Mouse (Mus musculus): Measurements from ENCODE around the gene Kif9. TPM values are rescaled to one million over a fixed set of nuclear protein-coding genes. Genes with fewer than 3 reads are reported as not detected.

Gene Kif9
- 0.74 and 0.75 TPM in 2 replicates for polyA plus RNA-seq (2016; fragmentation: Nextera tagmentation; extraction: Ambion mirVana)

DNA sequence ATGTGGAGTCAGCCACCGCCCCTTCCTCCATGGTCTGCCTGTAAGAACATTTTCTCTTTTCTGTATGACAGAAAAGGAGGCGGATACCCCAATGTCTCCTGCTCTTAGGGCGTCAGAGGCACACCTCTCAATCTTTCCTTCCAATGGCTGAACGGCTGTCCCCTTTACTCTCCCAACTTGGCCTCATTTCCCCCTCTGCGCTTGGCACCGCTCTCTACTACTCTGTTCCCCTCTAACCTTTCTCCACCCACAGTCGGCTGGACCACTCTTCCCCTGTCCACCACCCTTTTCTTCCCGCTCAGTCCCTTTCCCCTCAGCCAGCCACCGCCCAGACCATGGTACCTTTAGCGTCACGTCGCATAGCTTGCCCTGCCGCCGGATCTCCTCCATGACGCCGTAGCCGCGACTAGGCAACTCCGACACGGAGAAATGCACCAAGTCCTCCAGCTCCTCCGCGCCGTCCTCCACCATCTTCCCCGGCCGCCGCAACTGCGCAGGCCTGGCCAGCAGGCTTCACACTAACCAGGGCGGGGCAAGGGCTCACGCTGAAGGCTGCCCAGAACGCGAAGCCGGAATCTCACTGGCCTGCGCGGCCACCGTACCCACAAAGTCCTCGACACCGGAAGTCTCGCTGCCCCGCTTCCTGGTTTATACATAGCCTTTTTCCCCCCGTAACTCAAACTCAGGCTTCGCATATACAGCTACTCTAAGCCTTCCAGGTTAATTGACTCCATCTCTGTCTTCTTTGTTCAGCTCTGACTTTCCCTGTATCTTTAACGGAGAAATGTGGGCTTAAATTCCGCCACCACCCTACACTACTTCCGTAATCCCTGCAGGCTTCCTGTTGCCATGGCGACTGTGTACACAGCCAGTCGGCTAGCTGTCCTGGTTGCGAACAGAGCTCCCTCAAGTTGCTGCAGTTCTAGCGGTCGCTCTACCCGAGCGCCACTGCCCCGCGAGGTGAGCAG is at the start of gene Kif9, which contains the start of gene Klhl18:
TSS of gene Kif9 (plus strand) at position 835 of the 968 bp plus-strand sequence.
TSS of gene Klhl18 (minus strand) at position 571 of the 968 bp plus-strand sequence.
- Histone ChIP-seq H3K9me3 (replicated peaks) (no peaks in the 10 kb centered on the region), H3K27ac (peak within 1 kb of the TSS; percentile 86), H3K36me3 (peaks cover 12% of the 10 kb centered on the region; the same call in 1 of the 2 replicates), H3K4me3 (peak within 1 kb of the TSS; percentile 75), H3K27me3 (ENCODE audit: low read depth, poor library complexity, severe bottlenecking) (peaks cover 14% of the 10 kb centered on the region), H3K4me1 (peaks cover 15% of the 10 kb centered on the region)
- WGBS: under 1% methylated on average over 53 of the region's 53 CpGs
- peak; percentile 98 for DNase-seq (ENCODE audit: low spot score)

DNA sequence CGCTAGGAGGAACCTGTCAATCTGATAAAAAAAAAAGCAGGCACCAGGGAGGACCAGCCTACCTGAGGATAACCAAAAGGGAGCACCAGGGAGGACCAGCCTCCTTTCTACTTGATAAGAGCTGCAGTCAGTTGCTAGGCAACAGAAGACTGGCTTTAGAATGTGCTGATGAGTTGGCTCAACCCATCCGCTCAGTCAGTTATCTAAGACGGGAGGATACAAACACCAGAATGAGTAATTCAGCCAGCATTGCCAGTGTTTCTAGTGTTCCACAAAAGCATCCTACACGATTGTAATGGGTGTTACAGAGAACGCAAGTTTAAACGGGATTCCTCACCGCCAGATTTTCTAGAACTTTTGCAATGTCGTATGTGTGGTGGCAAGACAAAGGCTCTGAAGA is 45.5 kb upstream of the Kif9 start:
- peaks cover 55% of the 10 kb centered on the region for H3K36me3 ChIP-seq
- H3K4me3 ChIP-seq: no peak overlapping the region
- no peak for DNase-seq (ENCODE audit: low spot score)
- no peak overlapping the region for H3K27ac ChIP-seq
- no peaks in the 10 kb centered on the region for H3K9me3 ChIP-seq (replicated peaks)
- H3K4me1 ChIP-seq: no peaks in the 10 kb centered on the region
- WGBS: 88% methylated on average over 8 of the region's 8 CpGs
- no peaks in the 10 kb centered on the region for H3K27me3 ChIP-seq (ENCODE audit: low read depth, poor library complexity, severe bottlenecking)

GRCm38 (mm10) chr9:110433045-110433444 is 43.7 kb upstream of the Kif9 start:
- H3K36me3 ChIP-seq: peaks cover 45% of the 10 kb centered on the region
- H3K27ac ChIP-seq: no peak overlapping the region
- H3K4me3 ChIP-seq: no peak overlapping the region
- no peaks in the 10 kb centered on the region for H3K9me3 ChIP-seq (replicated peaks)
- 97% methylated on average over 2 of the region's 2 CpGs for WGBS
- no peaks in the 10 kb centered on the region for H3K27me3 ChIP-seq (ENCODE audit: low read depth, poor library complexity, severe bottlenecking)
- H3K4me1 ChIP-seq: no peaks in the 10 kb centered on the region
- no peak for DNase-seq (ENCODE audit: low spot score)

DNA sequence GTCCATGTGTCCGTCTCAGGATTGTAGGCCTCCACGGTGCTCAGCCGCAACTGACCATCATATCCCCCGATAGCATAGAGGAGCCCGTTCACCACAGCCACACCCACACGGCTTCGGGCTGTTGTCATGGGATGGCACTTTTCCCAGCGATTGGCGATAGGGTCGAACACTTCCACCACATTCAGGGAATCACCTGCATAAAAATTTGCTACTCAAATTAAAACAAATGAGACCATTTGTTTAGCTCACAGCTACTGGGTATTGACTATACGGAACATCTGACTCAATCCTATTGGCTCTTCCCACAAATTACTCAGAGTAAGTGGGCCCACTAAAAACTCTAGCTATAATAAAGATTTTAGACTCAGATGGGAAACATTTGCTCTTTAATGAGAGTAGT is 40.7 kb upstream of the Kif9 start:
- DNase-seq (ENCODE audit: low spot score): no peak
- 95% methylated on average over 11 of the region's 11 CpGs for WGBS
- Histone ChIP-seq H3K9me3 (replicated peaks) (no peaks in the 10 kb centered on the region), H3K4me3 (no peak overlapping the region), H3K36me3 (peaks cover 21% of the 10 kb centered on the region), H3K4me1 (no peaks in the 10 kb centered on the region), H3K27me3 (ENCODE audit: low read depth, poor library complexity, severe bottlenecking) (no peaks in the 10 kb centered on the region), H3K27ac (no peak overlapping the region)

DNA sequence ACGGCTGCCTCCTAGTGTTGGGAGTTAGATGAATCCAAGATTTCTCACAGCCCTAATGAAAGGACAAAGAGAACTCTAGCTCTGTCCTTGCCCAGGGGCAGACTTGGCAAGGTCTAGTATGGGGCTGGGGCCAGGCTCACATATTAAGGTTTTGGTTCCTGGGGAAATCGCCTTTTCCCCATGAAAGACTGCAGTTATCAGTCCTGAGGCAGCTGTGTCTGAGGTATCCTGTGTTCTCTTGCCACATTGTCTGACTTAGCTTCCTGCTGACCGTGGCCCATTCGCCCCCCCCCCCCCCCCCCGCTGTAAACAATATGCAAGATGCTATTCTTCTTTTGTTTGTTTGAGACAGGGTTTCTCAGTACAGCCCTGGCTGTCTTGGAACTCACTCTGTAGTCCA is 36.7 kb upstream of the Kif9 start:
- peaks cover 30% of the 10 kb centered on the region for H3K36me3 ChIP-seq
- no peaks in the 10 kb centered on the region for H3K9me3 ChIP-seq (replicated peaks)
- no peaks in the 10 kb centered on the region for H3K4me1 ChIP-seq
- no peak overlapping the region for H3K27ac ChIP-seq
- WGBS: 67% methylated on average over 5 of the region's 5 CpGs
- no peak for DNase-seq (ENCODE audit: low spot score)
- H3K4me3 ChIP-seq: no peak overlapping the region
- no peaks in the 10 kb centered on the region for H3K27me3 ChIP-seq (ENCODE audit: low read depth, poor library complexity, severe bottlenecking)

DNA sequence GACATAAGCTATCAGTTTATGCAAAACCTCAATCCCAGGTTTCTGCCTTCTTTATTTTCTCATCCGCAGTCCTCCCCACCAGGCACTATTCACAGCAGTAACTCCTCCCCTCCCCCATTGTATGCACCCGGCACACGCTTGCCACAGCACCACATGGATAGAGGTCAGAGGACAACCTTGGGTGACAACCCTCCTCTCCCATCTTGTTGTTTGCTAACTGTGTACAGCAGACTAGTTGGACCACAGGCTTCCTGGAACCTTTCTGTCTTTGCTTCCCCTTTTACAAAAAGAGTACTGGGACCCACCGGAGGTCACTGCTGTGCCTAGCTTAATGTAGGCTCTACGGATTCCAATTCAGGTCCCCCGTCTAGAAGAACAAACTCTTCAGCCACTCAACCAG is 36.2 kb upstream of the Kif9 start:
- H3K27ac ChIP-seq: no peak overlapping the region
- H3K36me3 ChIP-seq: peaks cover 26% of the 10 kb centered on the region
- WGBS: 91% methylated on average over 6 of the region's 6 CpGs

DNA sequence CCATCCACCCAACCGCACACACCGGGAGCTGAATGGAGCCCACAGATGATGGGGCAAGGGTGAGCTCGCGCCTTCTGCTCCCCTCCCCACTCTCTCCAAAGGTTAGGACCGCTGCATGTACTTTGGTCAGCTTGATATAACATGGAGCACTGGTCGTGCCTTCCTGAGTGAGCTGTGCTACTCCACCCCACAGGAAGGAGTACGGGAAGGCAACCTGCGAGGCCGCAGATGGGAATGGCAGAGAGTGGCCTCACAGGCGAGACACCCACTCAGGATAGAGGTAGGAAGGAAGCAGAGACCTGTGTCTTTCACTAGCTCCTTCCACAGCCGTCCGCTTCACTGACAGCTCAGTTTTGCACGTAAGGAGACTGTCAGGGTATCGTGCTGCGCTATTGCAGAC is 28.4 kb upstream of the Kif9 start:
- no peaks in the 10 kb centered on the region for H3K9me3 ChIP-seq (replicated peaks)
- WGBS: 86% methylated on average over 15 of the region's 15 CpGs
- H3K27me3 ChIP-seq (ENCODE audit: low read depth, poor library complexity, severe bottlenecking): no peaks in the 10 kb centered on the region
- peaks cover 24% of the 10 kb centered on the region for H3K36me3 ChIP-seq
- DNase-seq (ENCODE audit: low spot score): no peak
- peaks cover 6% of the 10 kb centered on the region for H3K4me1 ChIP-seq
- H3K4me3 ChIP-seq: no peak overlapping the region
- H3K27ac ChIP-seq: no peak overlapping the region

More for the DNA sequence above, 36.2 kb upstream of the Kif9 start:
- DNase-seq (ENCODE audit: low spot score): no peak
- H3K9me3 ChIP-seq (replicated peaks): no peaks in the 10 kb centered on the region
- no peaks in the 10 kb centered on the region for H3K4me1 ChIP-seq
- no peak overlapping the region for H3K4me3 ChIP-seq
- no peaks in the 10 kb centered on the region for H3K27me3 ChIP-seq (ENCODE audit: low read depth, poor library complexity, severe bottlenecking)

DNA sequence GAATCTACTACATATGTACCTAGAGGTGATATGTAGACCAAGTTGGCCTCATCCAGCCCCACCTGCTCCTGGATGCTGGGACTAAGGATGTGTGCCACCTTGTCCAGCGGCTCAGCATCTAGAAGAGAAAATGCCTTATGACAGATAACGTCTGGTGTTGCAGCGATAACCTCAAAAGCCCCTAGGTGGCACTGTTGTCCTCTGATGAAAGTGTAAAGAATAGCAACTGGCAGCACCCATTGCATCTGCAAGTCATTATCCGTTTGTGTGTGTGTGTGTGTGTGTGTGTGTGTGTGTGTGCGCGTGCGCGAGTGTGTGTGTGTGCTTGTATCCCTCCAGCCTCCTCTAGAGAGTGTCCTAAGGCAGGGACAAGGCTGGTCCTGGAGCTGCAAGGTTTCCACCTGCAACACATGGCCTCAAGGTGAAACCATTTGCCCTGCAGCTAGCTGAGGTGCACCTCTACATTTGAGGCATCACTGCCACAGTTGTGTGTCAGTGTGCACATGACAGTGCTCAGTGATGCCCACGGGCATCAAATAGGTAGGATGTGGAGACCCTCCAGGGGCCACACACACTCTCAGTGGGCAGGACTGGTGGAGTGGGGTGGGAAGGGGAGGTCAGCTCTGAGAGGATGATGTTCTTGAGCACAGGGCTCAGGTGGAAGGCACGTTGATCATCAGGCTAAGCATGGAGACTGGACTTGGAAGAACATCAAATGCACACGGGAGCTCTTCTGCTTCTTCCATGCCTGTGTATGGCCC is 27.7 kb upstream of the Kif9 start:
- H3K9me3 ChIP-seq (replicated peaks): no peaks in the 10 kb centered on the region
- DNase-seq (ENCODE audit: low spot score): peak; percentile 87
- peak overlapping the region; percentile 65 for H3K27ac ChIP-seq
- H3K27me3 ChIP-seq (ENCODE audit: low read depth, poor library complexity, severe bottlenecking): no peaks in the 10 kb centered on the region
- 36% methylated on average over 11 of the region's 11 CpGs for WGBS
- H3K4me3 ChIP-seq: no peak overlapping the region
- H3K4me1 ChIP-seq: peaks cover 6% of the 10 kb centered on the region
- H3K36me3 ChIP-seq: peaks cover 18% of the 10 kb centered on the region

- Histone ChIP-seq H3K4me3 (no peak overlapping the region), H3K4me1 (peaks cover 6% of the 10 kb centered on the region), H3K27me3 (ENCODE audit: low read depth, poor library complexity, severe bottlenecking) (no peaks in the 10 kb centered on the region), H3K27ac (no peak overlapping the region), H3K9me3 (replicated peaks) (no peaks in the 10 kb centered on the region), H3K36me3 (peaks cover 18% of the 10 kb centered on the region)
- no peak for DNase-seq (ENCODE audit: low spot score)
- 85% methylated on average over 3 of the region's 3 CpGs for WGBS
Observed at GRCm38 (mm10) chr9:110452523-110452922, 24.2 kb upstream of the Kif9 start.

DNA sequence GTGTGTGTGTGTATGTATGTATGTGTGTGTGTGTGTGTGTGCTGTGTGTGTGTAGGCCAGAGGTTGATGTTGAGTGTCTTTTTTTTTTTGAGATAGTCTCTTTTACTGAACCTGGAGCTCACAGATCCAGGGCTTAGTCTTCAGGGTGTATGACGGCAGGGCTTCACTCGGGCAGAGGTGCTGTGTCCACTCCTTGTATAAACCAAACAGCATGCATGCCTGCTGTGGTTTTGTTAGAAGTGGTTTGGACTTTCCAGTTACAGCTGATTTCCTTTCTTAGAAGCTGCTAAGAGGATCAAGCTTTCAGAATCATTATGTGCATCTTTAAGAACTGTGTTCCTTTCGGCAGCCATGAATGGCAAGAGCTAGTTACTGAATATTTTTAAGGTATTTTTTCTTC is 18.8 kb upstream of the Kif9 start:
- Histone ChIP-seq H3K36me3 (peaks cover 4% of the 10 kb centered on the region), H3K27ac (no peak overlapping the region), H3K4me3 (no peak overlapping the region), H3K27me3 (ENCODE audit: low read depth, poor library complexity, severe bottlenecking) (no peaks in the 10 kb centered on the region), H3K4me1 (no peaks in the 10 kb centered on the region), H3K9me3 (replicated peaks) (no peaks in the 10 kb centered on the region)
- no peak for DNase-seq (ENCODE audit: low spot score)
- 94% methylated on average over 3 of the region's 3 CpGs for WGBS

DNA sequence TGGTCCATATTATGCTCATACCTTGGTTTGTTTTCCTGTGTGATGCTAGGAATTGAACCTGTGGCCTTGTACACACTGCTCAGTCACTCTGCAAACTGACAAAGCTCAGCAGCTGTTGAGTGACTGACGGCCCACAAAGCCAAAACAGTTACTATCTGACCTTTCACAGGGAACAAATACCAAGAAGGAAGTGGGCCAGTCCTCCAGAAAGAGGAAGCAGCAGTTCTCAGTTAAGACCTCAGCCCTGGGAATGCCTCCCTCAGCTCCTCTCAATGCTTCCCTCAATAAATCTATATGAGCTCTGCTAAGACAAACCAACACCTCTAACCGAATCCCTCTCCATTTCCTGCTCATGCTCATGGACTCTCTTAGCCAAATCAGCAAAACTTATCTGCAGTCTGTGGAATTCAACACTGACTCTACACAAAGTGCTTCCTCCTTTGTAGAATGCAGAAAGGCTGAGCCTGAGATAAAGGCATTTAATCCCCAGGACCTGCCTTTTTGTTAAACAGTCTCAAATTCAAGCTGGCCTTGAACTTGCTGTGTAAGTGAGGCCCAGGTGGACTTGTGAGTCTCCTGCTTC is 17.5 kb upstream of the Kif9 start:
- H3K4me1 ChIP-seq: no peaks in the 10 kb centered on the region
- DNase-seq (ENCODE audit: low spot score): no peak
- no peak overlapping the region for H3K4me3 ChIP-seq
- 85% methylated on average over 2 of the region's 2 CpGs for WGBS
- H3K9me3 ChIP-seq (replicated peaks): no peaks in the 10 kb centered on the region
- H3K27me3 ChIP-seq (ENCODE audit: low read depth, poor library complexity, severe bottlenecking): no peaks in the 10 kb centered on the region
- H3K36me3 ChIP-seq: peaks cover 4% of the 10 kb centered on the region
- H3K27ac ChIP-seq: no peak overlapping the region

GRCm38 (mm10) chr9:110460884-110461815 is 15.6 kb upstream of the Kif9 start:
- H3K4me3 ChIP-seq: no peak overlapping the region
- WGBS: 87% methylated on average over 18 of the region's 18 CpGs
- DNase-seq (ENCODE audit: low spot score): no peak
- no peak overlapping the region for H3K27ac ChIP-seq
- H3K27me3 ChIP-seq (ENCODE audit: low read depth, poor library complexity, severe bottlenecking): no peaks in the 10 kb centered on the region
- H3K36me3 ChIP-seq: no peaks in the 10 kb centered on the region
- no peaks in the 10 kb centered on the region for H3K4me1 ChIP-seq
- H3K9me3 ChIP-seq (replicated peaks): no peaks in the 10 kb centered on the region
